Mouse (Mus musculus): ENCODE results near the gene Slc23a2.

Slc23a2 gene

DNA sequence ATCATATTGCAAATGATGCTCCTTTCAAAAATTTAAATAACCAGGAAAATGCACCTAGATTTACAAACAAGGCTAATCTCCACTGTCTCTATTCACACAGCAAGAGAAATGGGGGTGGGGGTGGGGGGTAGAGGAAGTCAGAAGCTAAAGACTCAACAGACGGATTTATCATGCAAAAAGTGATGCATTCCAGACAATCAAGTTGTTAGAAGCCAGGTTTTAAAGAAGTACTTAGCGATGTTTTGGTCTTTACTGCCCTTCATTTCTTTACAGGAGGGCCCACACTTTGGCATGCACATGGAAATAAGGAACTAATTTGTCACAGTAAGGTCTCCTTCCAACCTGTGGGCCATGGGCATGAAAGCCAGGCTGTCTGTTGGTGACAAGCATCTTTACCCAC is 11.5 kb downstream of the Slc23a2 start:
- DNase-seq = no peak

DNA sequence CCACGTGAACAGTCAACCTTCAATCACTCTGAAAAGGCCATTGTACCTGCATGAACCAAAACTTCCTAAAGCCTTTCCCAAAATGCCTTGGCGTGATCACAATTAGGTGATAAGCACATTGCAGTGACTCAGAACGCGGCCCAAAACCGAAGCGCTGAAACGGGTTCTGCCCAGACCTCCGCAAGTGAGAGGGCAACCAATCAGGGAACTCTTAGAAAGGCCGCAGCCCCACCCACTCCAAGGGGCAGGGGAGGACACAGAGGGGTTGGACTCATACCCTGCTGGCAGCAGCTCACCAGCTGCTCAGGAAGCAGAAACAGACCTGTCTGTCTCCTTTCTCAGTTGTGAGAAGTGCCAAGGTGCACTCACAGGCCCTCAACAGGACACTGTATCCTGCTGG is 13.6 kb downstream of the Slc23a2 start:
- DNase-seq = peak; percentile 40

- DNase-seq = no peak
Measured at GRCm38 (mm10) chr2:132129980-132130379, 14.9 kb downstream of the Slc23a2 start.

- no peak for DNase-seq
Measured at GRCm38 (mm10) chr2:132129247-132129646, 15.7 kb downstream of the Slc23a2 start.

DNA sequence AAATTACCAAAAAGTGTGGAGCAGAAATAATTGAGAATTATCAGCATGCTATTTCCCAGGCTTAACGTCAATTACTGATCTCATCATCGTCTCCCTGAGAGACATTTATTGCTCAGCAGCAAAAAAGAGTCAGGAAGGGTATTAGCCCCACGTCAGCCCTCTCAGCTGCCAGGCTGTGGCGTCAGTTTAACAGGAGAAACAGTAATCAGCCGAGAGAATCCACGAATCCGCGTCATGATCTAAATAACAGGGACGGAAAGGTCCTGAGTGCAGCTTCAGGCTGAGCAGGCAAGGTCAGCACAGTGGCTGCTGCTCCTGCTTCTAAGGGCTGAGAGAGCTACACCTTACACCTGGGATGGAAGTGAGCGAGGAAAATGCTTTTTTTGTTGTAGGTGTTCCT is 17.0 kb downstream of the Slc23a2 start:
- no peak for DNase-seq

- DNase-seq = no peak
Measured at GRCm38 (mm10) chr2:132126292-132126691, 18.6 kb downstream of the Slc23a2 start.

DNA sequence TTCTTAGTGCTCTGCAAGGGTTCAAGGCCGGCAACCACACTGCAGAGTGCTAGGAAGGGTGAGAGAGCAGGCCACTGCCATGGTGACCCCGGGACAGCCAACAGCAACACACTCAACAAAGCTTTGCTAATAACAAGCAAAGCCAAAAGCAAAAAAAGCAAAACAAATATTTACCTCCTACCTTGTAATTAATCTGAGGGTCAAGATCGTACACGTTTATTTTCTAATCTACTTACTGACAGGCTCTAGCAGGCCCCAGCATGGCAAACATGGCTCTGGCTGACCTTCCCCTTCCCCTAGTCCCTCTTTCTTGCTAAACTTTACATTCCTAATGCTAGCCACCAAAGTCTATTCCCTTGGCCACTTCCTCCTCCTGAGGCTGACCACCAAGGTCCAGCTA is 21.8 kb downstream of the Slc23a2 start:
- no peak for DNase-seq

DNA sequence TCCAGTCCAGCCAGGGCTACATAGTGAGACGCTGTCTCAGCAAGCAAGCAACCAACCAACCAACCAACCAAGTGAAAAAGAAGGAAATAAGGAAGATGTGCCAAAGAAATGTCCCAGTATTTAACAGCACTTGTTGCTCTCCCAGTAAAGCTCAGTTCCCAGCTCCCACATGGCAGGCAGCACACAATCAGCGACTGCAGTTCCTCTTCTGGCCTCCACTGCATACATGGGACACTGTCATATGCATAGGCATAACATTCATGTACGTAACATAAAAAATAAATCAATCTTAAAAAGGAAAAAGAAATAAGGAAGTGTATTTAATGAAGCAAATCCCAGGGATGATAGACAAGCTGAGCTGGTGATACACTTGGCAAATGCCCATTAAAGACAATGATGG is 23.9 kb downstream of the Slc23a2 start:
- no peak for DNase-seq

DNA sequence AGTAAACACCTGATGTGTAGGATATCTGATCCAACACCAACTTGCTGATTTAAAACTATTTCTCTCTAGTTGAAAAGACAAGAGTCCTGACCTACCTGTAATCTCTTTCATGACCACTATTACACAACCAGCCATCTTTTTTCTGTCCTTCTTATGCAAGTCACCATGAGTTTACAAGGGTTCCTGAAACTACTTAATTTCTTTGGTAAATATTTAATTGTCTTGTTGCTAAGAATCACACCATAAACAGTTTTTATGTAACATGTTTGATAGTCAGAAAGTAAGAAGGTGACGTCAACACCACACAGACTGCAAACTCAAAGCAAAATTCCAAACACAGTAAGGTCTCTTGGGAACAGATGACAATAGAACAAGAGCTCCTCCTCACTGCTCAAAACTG is 26.3 kb downstream of the Slc23a2 start:
- no peak for DNase-seq

GRCm38 (mm10) chr2:132115936-132116335 is 29.0 kb downstream of the Slc23a2 start:
- no peak for DNase-seq

- DNase-seq = no peak
Measured at GRCm38 (mm10) chr2:132115344-132115743, 29.6 kb downstream of the Slc23a2 start.

DNA sequence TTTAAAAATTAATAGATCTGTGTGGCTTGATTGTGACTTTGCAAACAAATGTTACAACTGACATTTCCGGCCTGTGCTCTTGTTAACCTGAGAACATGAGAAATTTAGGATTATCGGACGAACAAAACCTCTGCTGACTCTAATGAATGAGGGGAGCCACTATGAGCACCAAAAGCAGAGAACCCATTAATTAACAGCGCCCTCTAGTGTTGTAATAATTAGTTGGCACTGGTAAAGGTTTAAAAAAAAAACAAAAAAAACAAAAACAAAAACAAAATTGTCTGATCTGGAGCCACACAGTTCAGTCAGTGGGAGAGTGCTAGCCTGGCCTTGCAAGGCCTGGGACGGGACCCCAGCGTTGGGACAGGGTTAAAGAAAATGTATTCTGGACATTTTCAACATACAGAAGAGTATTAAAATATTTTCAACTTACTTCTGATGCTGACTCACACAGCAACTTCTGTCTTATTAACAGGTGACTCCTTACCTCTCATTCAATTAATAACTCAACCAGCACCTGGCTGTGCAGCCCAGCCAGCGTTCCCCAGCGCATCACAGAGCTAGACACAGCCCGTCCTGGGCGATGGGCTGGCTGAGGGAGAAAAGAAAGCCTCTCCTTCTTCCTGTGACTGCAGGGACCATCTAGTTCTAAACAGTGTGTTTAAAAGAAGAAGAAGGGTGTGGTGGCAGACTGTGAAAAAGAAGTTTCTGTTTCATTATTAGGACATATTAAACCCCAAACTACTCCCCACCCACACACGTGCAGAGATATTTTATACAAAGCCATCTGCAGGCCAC is 30.7 kb downstream of the Slc23a2 start:
- DNase-seq = no peak

DNA sequence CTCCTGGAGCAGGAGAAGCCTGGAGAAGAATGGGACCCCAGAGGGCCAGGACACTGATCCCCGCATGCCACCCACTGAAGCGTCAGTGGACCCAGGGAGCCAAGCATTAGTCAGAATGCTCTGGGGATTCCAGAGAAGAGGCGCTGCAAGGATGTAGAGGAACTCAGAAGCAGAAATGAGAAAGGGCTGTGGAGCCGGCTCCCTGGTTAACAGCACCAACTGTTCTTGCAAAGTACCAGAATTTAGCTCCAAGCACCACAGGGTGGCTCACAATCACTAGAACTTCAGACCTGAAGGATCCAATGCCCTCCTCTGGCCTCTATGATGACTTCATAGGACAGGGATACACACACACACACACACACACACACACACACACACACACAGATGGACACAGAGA is 32.6 kb downstream of the Slc23a2 start:
- DNase-seq = no peak

DNA sequence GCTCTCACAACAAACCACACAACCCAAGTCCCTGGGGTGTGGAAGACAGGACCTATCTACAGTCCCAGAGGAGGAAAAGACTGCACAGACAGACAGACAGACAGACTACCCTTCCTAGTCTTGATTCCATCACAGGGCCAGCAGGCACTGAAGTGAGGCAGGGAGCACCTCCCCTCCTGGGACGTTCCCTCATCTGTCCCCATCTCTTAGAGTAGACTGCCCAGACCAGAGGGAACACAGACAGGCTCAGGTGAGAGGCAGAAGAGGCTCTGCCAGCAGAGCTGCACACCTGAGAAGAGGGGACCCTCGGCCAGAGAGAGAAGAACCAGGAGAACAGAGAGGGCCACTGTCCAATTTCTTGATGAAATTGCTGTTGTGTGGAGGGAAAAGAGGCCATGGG is 33.0 kb downstream of the Slc23a2 start:
- DNase-seq = no peak

- peak; percentile 68 for DNase-seq
Measured at GRCm38 (mm10) chr2:132111266-132111665, 33.6 kb downstream of the Slc23a2 start.

- no peak for DNase-seq
Measured at GRCm38 (mm10) chr2:132110702-132111101, 34.2 kb downstream of the Slc23a2 start.

- DNase-seq = no peak
Measured at GRCm38 (mm10) chr2:132108988-132109387, 35.9 kb downstream of the Slc23a2 start.

DNA sequence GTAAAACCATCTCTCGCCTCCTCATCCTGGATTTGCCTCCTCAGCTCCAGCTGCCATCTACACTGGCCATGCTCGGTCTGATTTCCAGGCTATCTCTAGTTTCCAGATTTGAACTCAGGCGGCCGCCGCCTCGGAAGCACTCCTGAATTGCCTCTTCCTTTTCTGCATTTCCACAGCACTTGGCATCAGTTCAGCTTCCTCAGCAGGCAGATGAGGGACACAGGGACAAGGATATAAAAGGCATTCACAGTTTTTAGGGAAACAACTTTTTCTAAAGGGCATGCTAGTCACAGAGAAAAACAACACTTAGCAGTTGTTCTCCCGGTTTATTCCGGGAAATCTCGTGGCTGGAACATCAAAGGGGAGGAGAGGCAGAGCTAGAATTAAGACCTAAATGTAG is 37.3 kb downstream of the Slc23a2 start:
- DNase-seq = no peak

- DNase-seq = no peak
Measured at GRCm38 (mm10) chr2:132106069-132106468, 38.8 kb downstream of the Slc23a2 start.

- DNase-seq = no peak
Measured at GRCm38 (mm10) chr2:132103265-132103664, 41.6 kb downstream of the Slc23a2 start.

- no peak for DNase-seq
Measured at GRCm38 (mm10) chr2:132102505-132103130, 42.3 kb downstream of the Slc23a2 start.

DNA sequence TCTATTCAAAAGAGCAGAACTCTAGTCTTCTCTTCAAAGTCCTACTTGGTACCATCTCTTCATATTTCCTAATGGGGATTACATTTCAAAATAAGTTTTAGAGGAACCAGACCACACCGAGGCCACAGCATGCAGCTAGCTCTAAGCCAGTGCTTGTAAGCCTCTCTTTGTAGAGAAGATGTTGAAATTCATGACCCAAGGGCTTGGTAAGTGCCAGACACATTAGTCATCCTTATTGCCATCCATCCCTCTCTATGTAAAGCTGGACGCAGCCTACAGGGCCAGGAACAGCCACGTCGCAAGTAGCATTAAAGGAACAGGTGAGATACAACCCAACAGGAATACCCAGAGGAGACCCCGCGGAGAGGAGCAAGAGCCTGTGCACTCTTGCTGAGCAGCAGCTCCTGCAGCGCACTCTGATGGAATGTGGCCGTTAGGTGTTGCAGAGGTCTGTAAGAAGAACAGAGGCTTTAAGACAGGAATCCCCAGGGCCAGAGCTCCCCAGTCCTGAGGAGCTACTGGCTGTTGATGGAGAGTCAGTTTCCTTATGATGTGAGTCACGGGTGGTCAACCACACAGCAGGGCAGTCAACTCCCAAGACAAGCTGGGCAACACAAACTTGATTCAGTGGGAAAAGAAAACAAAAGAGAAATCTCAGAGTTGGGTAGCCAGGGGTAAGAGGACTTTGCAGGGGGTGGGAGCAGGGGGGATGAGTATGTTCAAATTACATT is 45.8 kb downstream of the Slc23a2 start:
- DNase-seq = no peak

GRCm38 (mm10) chr2:132098365-132098764 is 46.5 kb downstream of the Slc23a2 start:
- DNase-seq = no peak

DNA sequence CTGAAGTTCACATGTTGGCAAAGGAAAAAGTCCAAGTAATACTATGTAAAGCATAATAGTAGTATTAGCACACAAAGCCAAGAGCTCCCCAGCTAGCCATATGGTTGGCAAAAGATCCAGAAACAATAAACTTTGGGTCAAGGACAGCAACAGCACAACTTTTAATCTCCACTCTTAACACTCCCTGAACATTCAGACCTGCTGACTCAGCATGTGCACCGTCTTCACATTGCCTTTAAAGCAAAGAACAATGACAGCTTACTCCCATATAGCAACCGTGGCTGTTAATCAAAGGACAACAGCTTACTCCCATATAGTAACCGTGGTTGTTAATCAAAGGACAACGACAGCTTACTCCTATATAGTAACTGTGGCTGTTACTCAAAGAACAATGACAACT is 48.3 kb downstream of the Slc23a2 start:
- no peak for DNase-seq

Measured in thymus, postnatal 4 days (tissue).